Mouse (Mus musculus): ENCODE results near the gene Cxcr6. TPM values are rescaled to one million over a fixed set of nuclear protein-coding genes. Genes with fewer than 3 reads are reported as not detected.

Cxcr6 gene
- polyA plus RNA-seq (2012; rRNA removed) = not detected in 2 replicates

GRCm38 (mm10) chr9:123806267-123806666 lies at the start of gene Cxcr6:
TSS of gene Cxcr6 (plus strand) at chr9:123806475.

DNA sequence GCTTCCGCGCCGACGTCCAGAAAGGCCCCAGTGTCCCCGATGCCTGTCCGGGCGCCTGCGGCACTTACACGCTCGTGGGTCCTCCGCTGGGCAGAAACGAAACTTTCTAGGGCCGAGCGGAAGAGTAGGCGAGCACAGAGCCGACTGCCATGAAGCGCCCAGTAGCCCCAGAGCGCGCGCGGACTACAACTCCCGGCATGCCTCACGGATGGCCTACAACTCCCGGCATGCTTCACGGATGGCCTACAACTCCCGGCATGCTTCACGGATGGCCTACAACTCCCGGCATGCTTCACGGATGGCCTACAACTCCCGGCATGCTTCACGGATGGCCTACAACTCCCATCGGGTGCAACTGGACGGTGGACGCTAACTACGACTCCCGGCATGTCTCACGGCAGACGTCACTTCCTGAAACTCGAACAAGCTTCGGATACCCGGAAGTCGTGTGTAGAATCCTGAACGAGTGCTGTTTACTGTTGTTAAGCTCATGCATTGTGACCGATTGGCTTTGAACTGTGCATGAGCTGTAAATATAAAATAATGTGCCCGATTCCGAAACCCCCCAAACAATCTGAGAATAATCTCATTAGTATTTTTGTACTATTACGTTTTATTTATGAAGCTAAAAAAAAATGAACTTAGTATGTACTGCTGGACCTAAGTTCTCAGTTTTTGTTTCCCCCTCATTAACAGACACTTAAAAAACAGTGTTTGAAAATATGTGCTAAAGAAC lies 45.6 kb downstream of the Cxcr6 start, which contains the start of gene Fyco1:
Gene Fyco1, minus strand, starts transcription at position 187 of the 736 bp plus-strand sequence.

Other genes with a start within 250 kb of the Cxcr6 start
- gene Slc6a20b, start 173.9 kb upstream of the Cxcr6 start, polyA plus RNA-seq (2012; rRNA removed) = 0.07 and 0.14 TPM in 2 replicates
- 0.08 and 0.09 TPM in 2 replicates for gene Ccr9, start 128.0 kb upstream of the Cxcr6 start, polyA plus RNA-seq (2012; rRNA removed)
- 1.00 and 1.3 TPM in 2 replicates for gene Slc6a20a, start 127.6 kb upstream of the Cxcr6 start, polyA plus RNA-seq (2012; rRNA removed)
- gene Lztfl1, start 88.8 kb upstream of the Cxcr6 start, polyA plus RNA-seq (2012; rRNA removed) = 29.7 and 30.6 TPM in 2 replicates
- gene Fyco1, start 45.4 kb downstream of the Cxcr6 start, polyA plus RNA-seq (2012; rRNA removed) = 4.8 and 7.8 TPM in 2 replicates
- not detected in 2 replicates for gene Xcr1, start 55.6 kb downstream of the Cxcr6 start, polyA plus RNA-seq (2012; rRNA removed)
- gene Ccr1, start 162.2 kb downstream of the Cxcr6 start, polyA plus RNA-seq (2012; rRNA removed) = 0.72 and 1.0 TPM in 2 replicates
- not detected in 2 replicates for gene Ccr1l1, start 171.9 kb downstream of the Cxcr6 start, polyA plus RNA-seq (2012; rRNA removed)
- 0.01 TPM in 1 of 2 replicates, not detected in the other for gene Ccr3, start 215.5 kb downstream of the Cxcr6 start, polyA plus RNA-seq (2012; rRNA removed)